Mouse (Mus musculus) c-Kit-positive CD71-positive TER-119-negative erythroid progenitor cells, embryonic 14.5 days (primary cell): Measurements from ENCODE around the gene Kcng4.

Experiments
- DNase-seq: peaks from one replicate; pipeline ENCODE4 v3.0.0-alpha.2; 2013; ENCODE audit warnings: low read depth

Gene Kcng4

GRCm38 (mm10) chr8:119635378-119635777, at the start of gene Kcng4:
TSS of gene Kcng4 (minus strand) at chr8:119635680.
- DNase-seq, result no peak

GRCm38 (mm10) chr8:119679184-119679583, 43.7 kb upstream of the Kcng4 start:
- DNase-seq, result no peak

GRCm38 (mm10) chr8:119678138-119678843, 42.8 kb upstream of the Kcng4 start:
- peak; percentile 48 for DNase-seq

GRCm38 (mm10) chr8:119676389-119676788, 40.9 kb upstream of the Kcng4 start:
- DNase-seq, result peak; percentile 78

- no peak for DNase-seq
Measured at GRCm38 (mm10) chr8:119675457-119675856, 40.0 kb upstream of the Kcng4 start.

- no peak for DNase-seq
Measured at GRCm38 (mm10) chr8:119673976-119674555, 38.6 kb upstream of the Kcng4 start.

GRCm38 (mm10) chr8:119670419-119671091, 35.1 kb upstream of the Kcng4 start:
- no peak for DNase-seq

- no peak for DNase-seq
Measured at GRCm38 (mm10) chr8:119669284-119669683, 33.8 kb upstream of the Kcng4 start.

- DNase-seq, result no peak
Measured at GRCm38 (mm10) chr8:119668447-119668846, 33.0 kb upstream of the Kcng4 start.

- no peak for DNase-seq
Measured at GRCm38 (mm10) chr8:119666219-119666951, 30.9 kb upstream of the Kcng4 start, which contains the start of gene Wfdc1. TSS of gene Wfdc1 (plus strand) at chr8:119666365.

GRCm38 (mm10) chr8:119665270-119665669, 29.8 kb upstream of the Kcng4 start:
- no peak for DNase-seq

GRCm38 (mm10) chr8:119663440-119663839, 28.0 kb upstream of the Kcng4 start:
- no peak for DNase-seq

- no peak for DNase-seq
Measured at GRCm38 (mm10) chr8:119661892-119662291, 26.4 kb upstream of the Kcng4 start.

GRCm38 (mm10) chr8:119661081-119661480, 25.6 kb upstream of the Kcng4 start:
- no peak for DNase-seq

- no peak for DNase-seq
Measured at GRCm38 (mm10) chr8:119656709-119657464, 21.4 kb upstream of the Kcng4 start.

GRCm38 (mm10) chr8:119651324-119651723, 15.8 kb upstream of the Kcng4 start:
- no peak for DNase-seq

- DNase-seq, result no peak
Measured at GRCm38 (mm10) chr8:119646846-119647245, 11.4 kb upstream of the Kcng4 start.

- DNase-seq, result no peak
Measured at GRCm38 (mm10) chr8:119646197-119646596, 10.7 kb upstream of the Kcng4 start.

GRCm38 (mm10) chr8:119644981-119645597, 9.6 kb upstream of the Kcng4 start:
- DNase-seq, result no peak

- DNase-seq, result no peak
Measured at GRCm38 (mm10) chr8:119644429-119644960, 9.0 kb upstream of the Kcng4 start.

- DNase-seq, result no peak
Measured at GRCm38 (mm10) chr8:119642960-119643359, 7.5 kb upstream of the Kcng4 start.
